Mouse (Mus musculus) layer of hippocampus, adult 2 months (tissue): ENCODE measurements around the gene Trim8. TPM values are rescaled to one million over a fixed set of nuclear protein-coding genes. Genes with fewer than 3 reads are reported as not detected.

Source experiments
- DNase-seq, 2 experiments: peaks; one replicate each; pipeline ENCODE4 v3.0.0; 2022; ENCODE audit warnings: low spot score in 2 of 2
- H3K27ac ChIP-seq: fragments of 200-600 bp; 2 replicates; pipeline ENCODE4 v1.8.1; 2022
- H3K4me3 ChIP-seq: fragments of 200-600 bp; 2 replicates; pipeline ENCODE4 v1.8.1; 2022; ENCODE audit warnings: mild to moderate bottlenecking
- CTCF ChIP-seq: fragments of 200-600 bp; conservative IDR thresholded peaks from 2 replicates; pipeline ENCODE4 v1.8.1; 2022; ENCODE audit warnings: antibody characterized with exemption, mild to moderate bottlenecking, moderate library complexity
- total RNA-seq, 2 experiments: library from RNA; stranded (reverse); gene quantifications; 2 replicates each; pipeline ENCODE4 v1.2.3; 2021

The Trim8 gene
- total RNA-seq, 2 experiments from 2014 or later, result 99.9 to 108 TPM

GRCm38 (mm10) chr19:46466160-46466559, 35.3 kb upstream of the Trim8 start:
- no peak for TF ChIP-seq CTCF
- H3K27ac ChIP-seq, result no peak overlapping the region
- no peak overlapping the region for H3K4me3 ChIP-seq
- no peak for DNase-seq

- no peak overlapping the region for H3K4me3 ChIP-seq
- no peak for DNase-seq
- no peak overlapping the region for H3K27ac ChIP-seq
- no peak for TF ChIP-seq CTCF
Measured at GRCm38 (mm10) chr19:46467051-46467503, 34.4 kb upstream of the Trim8 start.

- TF ChIP-seq CTCF, result no peak
- H3K4me3 ChIP-seq, result no peak overlapping the region
- peak overlapping the region; percentile 83 for H3K27ac ChIP-seq
- no peak for DNase-seq
Measured at GRCm38 (mm10) chr19:46470364-46471240, 30.9 kb upstream of the Trim8 start.

GRCm38 (mm10) chr19:46471324-46472093, 30.0 kb upstream of the Trim8 start:
- no peak for DNase-seq
- TF ChIP-seq CTCF, result no peak
- Histone ChIP-seq H3K27ac (peak overlapping the region; percentile 83), H3K4me3 (no peak overlapping the region)

- TF ChIP-seq CTCF, result no peak
- peak; percentile 44 for DNase-seq
- H3K27ac ChIP-seq, result peak overlapping the region; percentile 67
- H3K4me3 ChIP-seq, result no peak overlapping the region
Measured at GRCm38 (mm10) chr19:46477432-46477845, 24.1 kb upstream of the Trim8 start.

- DNase-seq, result no peak
- TF ChIP-seq CTCF, result no peak
- peak overlapping the region; percentile 67 for H3K27ac ChIP-seq
- no peak overlapping the region for H3K4me3 ChIP-seq
Measured at GRCm38 (mm10) chr19:46478242-46478641, 23.3 kb upstream of the Trim8 start.

- DNase-seq, result no peak
- Histone ChIP-seq H3K4me3 (no peak overlapping the region), H3K27ac (peak overlapping the region; percentile 67)
- TF ChIP-seq CTCF, result no peak
Measured at GRCm38 (mm10) chr19:46478826-46479225, 22.7 kb upstream of the Trim8 start.

- H3K4me3 ChIP-seq, result no peak overlapping the region
- no peak for TF ChIP-seq CTCF
- peak overlapping the region; percentile 67 for H3K27ac ChIP-seq
- no peak for DNase-seq
Measured at GRCm38 (mm10) chr19:46479306-46480075, 22.0 kb upstream of the Trim8 start.

- no peak for TF ChIP-seq CTCF
- DNase-seq, result no peak
- H3K4me3 ChIP-seq, result no peak overlapping the region
- 0 out of 2 replicates have a peak overlapping the region, but pooled peaks have one; percentile 25 for H3K27ac ChIP-seq
Measured at GRCm38 (mm10) chr19:46480624-46481345, 20.7 kb upstream of the Trim8 start.

GRCm38 (mm10) chr19:46481352-46481751, 20.1 kb upstream of the Trim8 start:
- no peak for DNase-seq
- H3K27ac ChIP-seq, result 0 out of 2 replicates have a peak overlapping the region, but pooled peaks have one; percentile 25
- TF ChIP-seq CTCF, result no peak
- no peak overlapping the region for H3K4me3 ChIP-seq

- no peak for TF ChIP-seq CTCF
- DNase-seq, result no peak
- Histone ChIP-seq H3K4me3 (no peak overlapping the region), H3K27ac (0 out of 2 replicates have a peak overlapping the region, but pooled peaks have one; percentile 25)
Measured at GRCm38 (mm10) chr19:46481756-46482155, 19.7 kb upstream of the Trim8 start.
